Mouse (Mus musculus): ENCODE measurements around the gene Dgki.

GRCm38 (mm10) chr6:36858258-36859041 lies 441.5 kb downstream of the Dgki start:
- TF ChIP-seq USF1 (IDR thresholded peaks at IDR 0.05; ENCODE audit: low read depth) (no peak), MAX (IDR thresholded peaks at IDR 0.05) (no peak), CTCF (IDR thresholded peaks at IDR 0.05; ENCODE audit: control insufficient read depth, insufficient read depth, insufficient read length) (no peak)
